ENCODE assay signal across 24 mouse cellular contexts in the genomic region with DNA sequence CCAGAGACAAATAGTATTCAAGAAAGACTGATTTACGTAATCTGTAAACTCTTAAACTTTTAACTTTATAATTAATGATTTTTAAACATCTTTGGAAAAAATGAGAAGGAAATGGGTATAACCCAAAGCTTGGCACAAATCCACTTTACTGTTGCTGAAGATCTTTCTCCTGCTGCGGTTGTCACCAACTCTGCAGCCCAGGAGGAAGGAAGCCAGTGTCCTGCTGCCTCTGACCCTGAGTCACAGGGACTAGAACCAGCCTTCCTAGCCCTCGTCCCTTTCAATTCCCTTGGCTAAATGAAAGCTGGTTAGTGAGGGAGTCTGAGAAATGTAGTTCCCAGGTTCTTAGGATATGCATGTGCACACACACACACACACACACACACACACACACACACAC.
A peak's percentile ranks its signal among the peaks of the same experiment; 100 is the strongest.
DNase-seq lines count a peak whose midpoint lies in the region.
"Had no signal": no experiment of that assay in that cellular context is flagged by ENCODE, and none has a peak within 500 bp of the region (broad histone marks: within the 10 kb centered on the region; RNA-seq: fewer than 3 reads in every experiment).

No protein-coding gene starts in this region.

- H3K36me3 ChIP-seq in macrophage (ENCODE audit: inconsistent target): no peaks in the 10 kb centered on the region
- H3K36me3 ChIP-seq: embryonic facial prominence, embryonic 15.5 days; forebrain, embryonic 10.5 days; forebrain, embryonic 15.5 days; heart, embryonic 13.5 days had no signal

- peaks cover 14% of the 10 kb centered on the region for H3K4me1 ChIP-seq in brown adipose tissue, adult 24 weeks (ENCODE audit: control insufficient read depth, insufficient read depth, insufficient read length, low read length)
- H3K4me1 ChIP-seq: embryonic facial prominence, embryonic 15.5 days; forebrain, embryonic 10.5 days; forebrain, embryonic 15.5 days; heart, embryonic 13.5 days had no signal

- H3K4me3 ChIP-seq in brown adipose tissue, adult 24 weeks (ENCODE audit: insufficient read depth, low read depth, low read length): no peak overlapping the region
- no peak overlapping the region for H3K4me3 ChIP-seq in macrophage (ENCODE audit: inconsistent target)
- H3K4me3 ChIP-seq: embryonic facial prominence, embryonic 15.5 days; erythroblast, embryonic 14.5 days; forebrain, embryonic 10.5 days; forebrain, embryonic 15.5 days; heart, adult 2 months; heart, embryonic 13.5 days; hindbrain, embryonic 13.5 days had no signal

- 0% methylated on average over 3 of the region's 3 CpGs for whole genome bisulfite sequencing in macrophage (ENCODE audit: missing documents)

- peak overlapping the region; percentile 54 for H3K27ac ChIP-seq in brown adipose tissue, adult 24 weeks (replicated peaks; ENCODE audit: low read depth, low read length)
- peak overlapping the region; percentile 99 for H3K27ac ChIP-seq in macrophage
- H3K27ac ChIP-seq: embryonic facial prominence, embryonic 15.5 days; forebrain, embryonic 10.5 days; forebrain, embryonic 15.5 days; heart, adult 2 months; heart, embryonic 13.5 days; hindbrain, embryonic 13.5 days; hindbrain, postnatal 0 days had no signal

- DNase-seq in gastrocnemius, postnatal 10 days: peak; percentile 2
- DNase-seq in gastrocnemius, adult 18-20 months (ENCODE audit: low spot score): no peak
- peak; percentile 90 for DNase-seq in 416B (ENCODE audit: low read depth)
- no peak for DNase-seq in kidney, adult 8-10 months
- no peak for DNase-seq in kidney, adult 9 months
- DNase-seq in c-Kit-positive CD71-positive TER-119-positive erythroid progenitor cells, embryonic 14.5 days (ENCODE audit: low spot score): no peak
- DNase-seq: adrenal gland, adult 2 months; adrenal gland, postnatal 36 days; cerebellum, adult 2 months; cerebellum, postnatal 10 days; embryo, embryonic 11 days; gastrocnemius, postnatal 36 days; heart, adult 2 months; heart, postnatal 4 days; kidney, adult 11 months had no signal

- peaks cover 5% of the 10 kb centered on the region; the same call in 1 of the 2 replicates for H3K79me2 ChIP-seq in macrophage (ENCODE audit: inconsistent target)

Comparison
In these comparisons a context has a peak if more than half of its experiments do, and no peak if none do; other contexts are left out.
1. DNase-seq: peak in gastrocnemius, postnatal 10 days (single experiment) and 416B (single experiment); none in gastrocnemius, adult 18-20 months (single experiment), kidney, adult 8-10 months (0 of 2), kidney, adult 9 months (single experiment) and c-Kit-positive CD71-positive TER-119-positive erythroid progenitor cells, embryonic 14.5 days (single experiment).